Mouse (Mus musculus): ENCODE measurements around the gene Tulp3. TPM values are rescaled to one million over a fixed set of nuclear protein-coding genes. Genes with fewer than 3 reads are reported as not detected.
"Not testable (repeated sequence)": the region's sequence is repeated elsewhere in the genome, so short reads cannot be mapped to it uniquely, and the experiment has no call there.

The Tulp3 gene
- total RNA-seq, 2 experiments from 2014 or later, result 0.38 TPM; not detected in 1

GRCm38 (mm10) chr6:128362381-128363006 lies 6.8 kb upstream of the Tulp3 start, which contains the start of the genes Rhno1 and Foxm1:
TSS of gene Rhno1 (minus strand) at chr6:128362911.
TSS of gene Foxm1 (plus strand) at chr6:128362967.
- peak; percentile 81 for ATAC-seq (replicated peaks; ENCODE audit: low FRiP score, poor library complexity, severe bottlenecking)

DNA sequence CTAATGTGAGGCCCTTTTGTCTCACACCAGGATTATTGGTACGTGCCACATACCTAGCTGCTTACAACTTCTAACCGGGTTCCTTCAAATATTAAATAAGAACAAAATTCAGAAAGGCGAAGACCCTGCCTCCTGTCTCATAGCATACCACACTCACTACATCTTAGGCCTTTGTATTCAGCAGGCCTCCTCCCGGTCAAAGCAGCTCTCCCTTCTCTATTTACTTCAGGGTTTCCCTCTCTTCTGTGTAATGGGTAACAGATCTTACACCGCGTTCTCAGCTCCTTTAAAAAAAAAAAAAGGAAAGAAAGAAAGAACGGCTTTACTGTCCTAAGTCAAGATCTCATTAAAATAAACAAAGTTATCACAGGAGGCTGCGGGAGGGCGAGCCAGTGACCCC lies 6.2 kb upstream of the Tulp3 start:
- peak; percentile 31; the same call in 1 of the 2 replicates for ATAC-seq (replicated peaks; ENCODE audit: low FRiP score, poor library complexity, severe bottlenecking)

DNA sequence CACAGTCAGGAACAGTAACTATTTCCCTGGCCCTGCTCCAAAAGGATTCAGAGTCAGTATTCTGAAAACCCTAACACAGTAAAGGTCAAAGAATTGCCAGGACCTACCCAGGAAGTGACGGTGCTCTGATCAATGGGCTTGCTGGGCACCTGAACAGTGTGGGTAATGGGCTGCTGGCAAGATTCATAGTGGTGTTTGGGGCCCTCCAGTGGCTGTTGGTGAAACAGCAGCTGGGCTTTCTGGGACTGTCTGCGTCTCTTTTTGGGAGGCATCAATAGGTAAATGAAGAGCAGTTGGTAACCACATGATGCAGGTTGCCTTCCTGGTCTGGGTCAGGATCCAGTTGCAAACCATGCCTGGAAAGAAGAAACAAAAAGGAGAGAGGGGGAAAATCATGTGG lies 3.3 kb upstream of the Tulp3 start:
- no peak for ATAC-seq (replicated peaks; ENCODE audit: low FRiP score, poor library complexity, severe bottlenecking)

DNA sequence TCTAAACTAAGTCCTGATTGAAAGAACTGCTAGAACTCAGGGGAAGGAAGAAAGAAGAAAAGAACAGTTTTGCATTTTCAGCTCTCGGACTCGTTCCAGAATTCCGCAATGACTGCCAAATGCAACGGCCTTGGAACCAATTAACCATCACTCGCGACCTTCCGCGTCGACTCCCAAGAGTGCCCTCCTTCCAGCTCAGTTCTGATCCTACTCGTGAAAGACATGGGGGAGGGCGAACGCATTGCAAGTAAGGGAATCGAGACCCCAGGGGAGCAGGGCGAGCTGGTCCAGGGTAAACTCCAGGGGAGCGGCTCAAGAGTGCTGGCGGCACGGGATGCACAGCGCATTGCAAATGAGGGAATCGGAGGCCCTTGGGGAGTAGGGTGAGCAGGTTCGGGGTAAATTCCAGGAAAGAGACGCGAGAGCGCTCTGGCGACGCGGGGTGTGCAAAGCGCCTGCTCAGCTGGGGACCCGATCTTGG lies 410 bp downstream of the Tulp3 start:
- no peak for ATAC-seq (replicated peaks; ENCODE audit: low FRiP score, poor library complexity, severe bottlenecking)

DNA sequence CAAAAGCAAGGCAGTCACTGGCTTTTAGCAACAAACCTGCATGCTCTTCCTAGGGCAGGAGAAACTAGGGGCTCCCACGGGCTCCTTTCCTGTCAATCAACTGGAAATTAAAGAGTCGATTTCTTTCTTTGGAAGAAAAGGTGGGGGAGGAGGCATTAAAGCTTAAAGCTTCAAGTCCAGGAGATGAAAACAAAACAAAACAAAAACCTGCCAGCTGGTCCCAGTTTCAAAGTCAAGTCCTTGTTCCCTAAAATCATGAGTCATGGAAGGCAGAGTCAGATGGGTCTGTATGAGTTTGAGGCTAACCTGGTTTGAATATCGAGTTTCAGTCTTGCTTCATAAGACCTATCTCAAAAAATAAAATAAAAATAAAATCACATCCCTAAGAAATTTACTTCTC lies 1.5 kb downstream of the Tulp3 start:
- ATAC-seq (replicated peaks; ENCODE audit: low FRiP score, poor library complexity, severe bottlenecking), result no peak

DNA sequence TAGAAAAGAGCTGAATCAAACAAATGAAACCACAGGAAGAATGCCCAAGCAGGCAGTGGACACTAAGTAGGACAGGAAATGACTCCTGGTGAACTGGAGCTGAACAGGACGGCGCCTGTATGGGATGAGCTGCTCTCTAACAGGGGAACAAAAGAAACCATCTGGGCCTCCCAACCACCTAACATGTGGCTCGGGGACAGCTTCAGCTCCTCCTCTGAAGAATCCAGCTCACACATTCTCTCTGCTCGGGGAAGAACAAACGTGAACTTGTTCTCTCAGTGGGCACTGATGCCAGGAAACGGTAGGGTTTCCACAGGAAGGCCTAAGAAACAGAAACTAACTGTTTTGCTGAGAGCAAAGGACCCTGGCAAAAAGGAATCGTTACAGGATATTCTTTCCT lies 5.9 kb downstream of the Tulp3 start:
- no peak for ATAC-seq (replicated peaks; ENCODE audit: low FRiP score, poor library complexity, severe bottlenecking)

DNA sequence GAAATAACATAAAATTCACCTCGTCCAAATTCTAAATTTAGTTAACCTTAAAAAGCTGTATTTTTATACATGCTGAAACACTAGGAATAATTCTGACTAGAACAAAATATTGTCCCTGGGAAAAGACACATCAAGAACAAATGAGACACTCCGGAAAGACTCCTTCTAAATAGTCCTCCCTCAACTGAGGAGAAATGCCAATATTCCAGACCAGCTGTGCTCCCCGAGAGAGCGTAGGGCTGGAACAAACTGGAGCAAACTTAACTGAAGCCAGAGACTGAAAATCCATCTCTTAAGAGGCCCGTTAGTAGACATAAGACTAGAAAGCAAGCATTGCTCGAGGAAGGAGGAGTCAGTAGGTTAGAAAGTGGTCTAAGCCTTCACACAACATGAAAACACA lies 8.9 kb downstream of the Tulp3 start:
- ATAC-seq (replicated peaks; ENCODE audit: low FRiP score, poor library complexity, severe bottlenecking), result no peak

GRCm38 (mm10) chr6:128345623-128346022 lies 10.0 kb downstream of the Tulp3 start:
- no peak for ATAC-seq (replicated peaks; ENCODE audit: low FRiP score, poor library complexity, severe bottlenecking)

DNA sequence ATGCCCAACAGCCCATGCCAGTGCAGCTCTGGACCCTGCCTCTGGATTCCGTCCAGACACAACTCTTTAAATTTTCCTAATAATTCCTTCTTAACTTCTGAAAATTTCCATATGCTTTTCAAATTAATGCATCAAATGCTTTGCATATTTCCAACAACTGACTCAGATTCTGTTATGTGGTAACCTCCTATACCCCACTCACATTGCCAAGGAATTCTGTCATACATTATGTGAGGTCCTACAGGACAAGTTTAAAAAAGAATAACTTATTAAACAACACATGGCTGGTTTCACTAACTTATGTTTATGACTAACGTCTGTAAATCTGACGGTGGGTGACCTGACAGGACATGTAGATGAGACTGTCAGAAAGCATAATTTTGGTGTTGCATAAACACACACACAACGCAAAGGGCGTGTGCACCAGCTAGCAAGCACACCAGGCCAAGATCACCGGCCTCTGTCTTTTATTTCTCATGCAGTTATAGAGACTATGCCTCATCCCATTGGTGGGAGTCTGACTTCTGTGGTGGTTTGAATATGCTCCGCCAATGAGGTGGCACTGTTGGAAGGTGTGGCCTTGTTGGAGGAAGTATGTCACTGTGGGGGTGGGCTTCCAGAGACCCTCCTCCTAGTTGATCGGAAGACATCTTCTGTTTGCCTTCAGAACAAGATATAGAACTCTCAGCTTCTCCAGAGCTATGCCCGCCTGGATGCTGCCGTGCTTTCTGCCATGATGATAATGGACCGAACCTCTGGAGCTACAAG lies 13.5 kb downstream of the Tulp3 start:
- no peak for ATAC-seq (replicated peaks; ENCODE audit: low FRiP score, poor library complexity, severe bottlenecking)

DNA sequence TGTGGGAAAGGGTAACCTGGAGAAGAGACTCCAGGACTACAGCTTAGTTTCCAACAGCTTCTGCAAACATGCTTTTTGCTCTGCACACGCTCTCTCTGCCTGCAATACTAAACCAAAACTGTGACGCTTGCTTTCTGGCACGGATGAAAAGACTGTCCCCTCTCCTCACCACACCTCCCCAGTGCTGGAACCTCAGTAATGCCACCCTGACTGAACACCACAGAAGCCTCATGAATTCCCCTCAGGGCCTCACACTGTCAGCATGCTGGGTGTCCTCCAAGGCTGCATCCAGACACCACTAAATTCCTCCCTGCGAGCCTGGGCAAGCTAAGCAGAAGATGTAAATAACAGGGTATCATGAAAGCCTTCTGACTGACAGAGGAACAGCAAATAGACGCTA lies 16.8 kb downstream of the Tulp3 start:
- ATAC-seq (replicated peaks; ENCODE audit: low FRiP score, poor library complexity, severe bottlenecking), result no peak

DNA sequence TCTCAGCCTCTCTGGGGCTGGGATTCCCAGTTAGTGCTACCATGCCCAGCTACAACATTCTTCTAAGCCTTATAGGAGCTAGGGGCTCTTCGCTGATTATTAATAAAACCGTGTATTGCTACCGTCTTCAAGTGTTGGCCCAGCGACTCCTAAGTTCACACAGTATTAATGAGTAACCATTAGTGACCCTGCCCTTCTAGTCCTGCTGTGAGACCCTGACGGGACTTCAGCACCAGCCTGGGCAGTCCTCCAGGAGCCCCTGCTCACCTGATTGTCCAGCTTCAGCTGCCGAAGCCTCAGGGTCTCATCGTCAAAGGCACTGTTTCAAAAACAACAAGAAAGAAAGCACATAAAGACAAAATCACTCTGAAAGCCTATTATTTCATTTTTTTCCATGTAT lies 18.2 kb downstream of the Tulp3 start:
- ATAC-seq (replicated peaks; ENCODE audit: low FRiP score, poor library complexity, severe bottlenecking), result no peak

DNA sequence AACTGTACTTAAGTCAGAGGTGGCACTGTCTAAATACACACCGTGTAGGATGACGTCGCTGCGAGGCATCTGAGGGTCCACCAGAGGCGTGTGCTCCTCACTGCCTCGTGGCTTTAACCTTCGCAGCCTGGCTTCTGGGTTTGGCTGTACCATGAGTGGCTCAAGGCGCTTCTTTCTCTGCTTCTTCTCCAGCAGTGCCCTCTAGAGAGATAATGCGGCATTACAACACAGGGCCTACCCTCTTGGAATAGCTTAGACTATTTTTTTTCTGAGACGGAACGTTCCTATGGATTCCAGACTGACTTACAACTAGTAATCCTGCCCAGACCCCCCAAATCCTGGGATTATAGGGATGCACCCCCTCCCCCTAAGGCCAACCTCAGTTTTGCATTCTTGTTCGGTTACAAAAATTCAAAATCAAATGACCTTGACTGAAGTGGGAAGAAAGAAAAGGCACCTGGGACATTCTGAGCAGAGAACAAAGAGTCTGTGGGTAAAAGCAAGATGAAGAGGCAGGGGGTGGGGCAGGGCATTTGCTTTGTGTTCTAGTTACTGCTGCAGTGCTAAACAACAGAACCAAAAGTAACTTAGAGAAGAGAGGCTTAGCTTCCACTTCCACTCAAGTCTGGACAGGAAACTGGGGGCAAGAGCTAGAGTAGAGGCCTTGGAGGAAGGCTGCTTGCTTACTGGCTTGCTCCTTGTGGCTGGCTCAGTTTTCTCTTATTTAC lies 21.1 kb downstream of the Tulp3 start:
- no peak for ATAC-seq (replicated peaks; ENCODE audit: low FRiP score, poor library complexity, severe bottlenecking)

DNA sequence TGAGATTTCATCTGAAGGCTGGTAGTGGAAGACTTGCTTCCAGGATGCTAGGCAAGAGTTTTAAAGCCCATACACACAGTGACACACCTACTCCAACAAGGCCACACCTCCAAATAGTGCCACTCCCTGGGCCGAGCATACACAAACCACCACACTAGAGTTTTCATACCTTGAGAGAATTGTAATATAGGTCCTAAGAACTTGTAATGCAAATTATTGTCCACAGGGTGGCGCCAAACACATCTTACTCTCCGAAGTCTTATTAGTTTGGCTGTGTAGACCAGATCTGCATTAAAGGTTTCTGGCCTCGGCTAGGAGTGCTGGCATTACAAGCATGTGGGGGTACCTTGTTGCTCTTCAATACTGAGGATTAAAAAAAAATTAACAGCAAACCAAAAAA lies 37.3 kb downstream of the Tulp3 start:
- no peak; the same call in 1 of the 2 replicates for ATAC-seq (replicated peaks; ENCODE audit: low FRiP score, poor library complexity, severe bottlenecking)

GRCm38 (mm10) chr6:128315597-128315996 lies 40.1 kb downstream of the Tulp3 start:
- ATAC-seq (replicated peaks; ENCODE audit: low FRiP score, poor library complexity, severe bottlenecking), result no peak

DNA sequence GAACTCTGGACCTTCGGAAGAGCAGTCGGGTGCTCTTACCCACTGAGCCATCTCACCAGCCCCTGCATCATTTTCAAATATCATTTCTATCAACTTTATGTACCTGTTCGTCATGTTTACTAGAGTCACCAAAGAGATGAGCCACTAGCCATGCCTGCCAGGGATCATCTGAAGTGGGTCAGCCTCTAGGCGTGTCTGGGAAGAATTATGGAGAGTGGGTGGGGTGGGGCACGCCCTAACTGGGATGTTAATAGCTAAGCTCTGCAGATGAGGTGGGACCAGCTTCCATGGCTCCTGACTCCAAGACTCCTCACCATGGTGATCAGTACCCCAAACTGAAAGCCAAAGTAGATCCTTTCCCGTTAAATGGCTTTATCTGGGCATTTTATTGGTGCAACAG lies 40.9 kb downstream of the Tulp3 start:
- no peak for ATAC-seq (replicated peaks; ENCODE audit: low FRiP score, poor library complexity, severe bottlenecking)

DNA sequence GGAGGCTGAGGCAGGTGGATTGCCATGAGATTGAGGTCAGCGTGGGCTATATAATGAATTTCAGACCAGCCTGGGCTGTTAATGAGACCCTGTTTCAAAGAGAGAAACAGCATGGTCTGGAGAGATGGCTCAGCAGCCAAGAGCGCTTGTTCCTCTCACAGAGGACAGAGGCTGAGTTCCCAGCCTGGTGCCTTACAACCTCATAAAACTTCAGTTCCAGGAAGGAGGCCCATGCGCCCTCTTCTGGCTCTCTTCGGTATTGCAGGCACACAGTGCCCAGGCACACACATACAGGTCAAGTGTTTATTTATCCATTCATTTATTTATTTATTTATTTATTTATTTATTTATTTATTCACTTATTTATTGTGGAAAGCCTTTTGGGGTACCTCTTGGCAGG lies 47.3 kb downstream of the Tulp3 start:
- peak; percentile 75 for ATAC-seq (replicated peaks; ENCODE audit: low FRiP score, poor library complexity, severe bottlenecking)

DNA sequence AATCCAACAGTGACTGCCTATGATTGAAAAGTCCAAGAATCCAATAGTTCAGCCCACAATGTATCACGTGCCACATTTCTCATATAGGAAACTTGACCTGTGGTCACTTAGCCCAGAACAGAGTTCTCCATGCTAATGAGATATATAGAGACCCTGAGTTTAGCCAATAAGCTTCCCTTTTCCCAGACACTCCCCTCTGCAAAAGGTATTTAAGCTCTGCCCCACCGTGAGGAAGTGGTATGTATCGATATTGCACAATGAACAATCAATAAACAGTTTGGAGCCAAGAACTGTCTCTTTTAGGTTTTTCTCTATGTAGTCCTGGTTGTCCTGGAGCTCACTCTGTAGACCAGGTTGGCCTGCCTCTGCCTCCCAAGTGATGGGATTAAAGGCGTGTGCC lies 50.9 kb downstream of the Tulp3 start:
- no peak for ATAC-seq (replicated peaks; ENCODE audit: low FRiP score, poor library complexity, severe bottlenecking)

DNA sequence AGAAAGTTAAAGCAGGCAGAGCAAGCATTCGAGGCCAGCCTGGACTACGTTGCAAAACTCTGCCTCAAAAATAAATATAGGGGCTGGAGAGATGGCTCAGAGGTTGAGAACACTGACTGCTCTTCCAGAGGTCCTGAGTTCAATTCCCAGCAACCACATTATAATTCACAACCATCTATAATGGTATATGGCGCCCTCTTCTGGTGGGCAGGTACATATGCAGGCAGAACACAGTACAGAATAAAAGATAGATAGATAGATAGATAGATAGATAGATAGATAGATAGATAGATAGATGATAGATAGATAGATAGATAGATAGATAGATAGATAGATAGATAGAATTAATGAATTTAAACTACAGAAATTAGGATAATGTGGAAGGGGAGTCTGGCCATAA lies 53.0 kb downstream of the Tulp3 start:
- not testable (repeated sequence) for ATAC-seq (replicated peaks; ENCODE audit: low FRiP score, poor library complexity, severe bottlenecking)

GRCm38 (mm10) chr6:128301891-128302290 lies 53.8 kb downstream of the Tulp3 start:
- ATAC-seq (replicated peaks; ENCODE audit: low FRiP score, poor library complexity, severe bottlenecking), result no peak

DNA sequence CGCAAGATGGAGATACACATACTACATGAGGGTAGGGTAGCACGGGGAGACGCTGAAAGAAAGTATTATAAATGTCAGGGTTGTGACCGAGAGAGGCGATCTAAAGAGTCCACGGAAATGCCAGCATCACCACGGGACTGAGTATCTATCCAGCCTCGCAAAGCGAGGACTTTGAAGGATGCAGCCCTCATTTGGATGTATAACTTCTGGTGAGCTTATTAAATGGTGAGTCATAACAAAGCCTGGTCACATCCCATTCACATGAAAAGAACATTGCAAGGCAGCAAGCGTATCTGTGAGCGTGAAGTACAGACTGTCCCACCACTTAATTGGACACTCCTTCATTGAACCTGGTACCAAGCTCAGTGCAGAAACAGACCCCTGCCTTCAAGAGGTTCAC lies 54.2 kb downstream of the Tulp3 start:
- ATAC-seq (replicated peaks; ENCODE audit: low FRiP score, poor library complexity, severe bottlenecking), result no peak

Measured in erythroblast, adult 5-6 weeks (primary cell).